8 mouse cellular contexts compared by ENCODE assay signal in genomic region chr4:32249748-32250332, GRCm38 (mm10). TPM values are rescaled to one million over a fixed set of nuclear protein-coding genes. Genes with fewer than 3 reads are reported as not detected.
A peak's percentile ranks its signal among the peaks of the same experiment; 100 is the strongest.
DNase-seq lines count a peak whose midpoint lies in the region; ATAC-seq and TF ChIP-seq lines count a peak whose summit lies in the region.

No protein-coding gene starts in this region.

- H3K4me2 ChIP-seq in forebrain, embryonic 15.5 days (replicated peaks), result peak overlapping the region; percentile 37
- H3K4me2 ChIP-seq in intestine, embryonic 14.5 days (ENCODE audit: low read length), result peak overlapping the region; percentile 47
- peak overlapping the region; percentile 68 for H3K4me2 ChIP-seq in liver, embryonic 15.5 days
- peak overlapping the region; percentile 31 for H3K4me2 ChIP-seq in neural tube, embryonic 11.5 days (ENCODE audit: low read depth)

- H3K9ac ChIP-seq in forebrain, embryonic 15.5 days (replicated peaks), result peak overlapping the region; percentile 44; the same call in 1 of the 2 replicates
- H3K9ac ChIP-seq in intestine, embryonic 14.5 days (ENCODE audit: low read length), result peak overlapping the region; percentile 34; the same call in 1 of the 2 replicates
- peak overlapping the region; percentile 39; the same call in 1 of the 2 replicates for H3K9ac ChIP-seq in liver, embryonic 15.5 days
- peak overlapping the region; percentile 31; the same call in 1 of the 2 replicates for H3K9ac ChIP-seq in neural tube, embryonic 11.5 days (ENCODE audit: low read length)

- peaks cover 65% of the 10 kb centered on the region for H3K4me1 ChIP-seq in forebrain, embryonic 15.5 days
- H3K4me1 ChIP-seq in intestine, embryonic 14.5 days (replicated peaks; ENCODE audit: control insufficient read depth, insufficient read depth, low read length), result peaks cover 21% of the 10 kb centered on the region
- peaks cover 47% of the 10 kb centered on the region for H3K4me1 ChIP-seq in liver, embryonic 15.5 days (replicated peaks)
- H3K4me1 ChIP-seq in neural tube, embryonic 11.5 days (ENCODE audit: control insufficient read depth, insufficient read depth, low read length), result peaks cover 47% of the 10 kb centered on the region

- POLR2A ChIA-PET in Patski (lab: Charles Lee), result no interaction called here

- H3K9me3 ChIP-seq in forebrain, embryonic 15.5 days, result no peaks in the 10 kb centered on the region
- H3K9me3 ChIP-seq in intestine, embryonic 14.5 days (ENCODE audit: control insufficient read depth, low read length), result no peaks in the 10 kb centered on the region
- H3K9me3 ChIP-seq in liver, embryonic 15.5 days (replicated peaks), result no peaks in the 10 kb centered on the region
- no peaks in the 10 kb centered on the region for H3K9me3 ChIP-seq in neural tube, embryonic 11.5 days (ENCODE audit: control insufficient read depth, low read length)

- H3K27me3 ChIP-seq in Patski, result no peaks in the 10 kb centered on the region
- no peaks in the 10 kb centered on the region for H3K27me3 ChIP-seq in forebrain, embryonic 15.5 days
- H3K27me3 ChIP-seq in intestine, embryonic 14.5 days (replicated peaks; ENCODE audit: control insufficient read depth, insufficient read depth, low read length), result no peaks in the 10 kb centered on the region
- 0 out of 2 replicates have a peak, but pooled peaks cover 4% of the 10 kb centered on the region for H3K27me3 ChIP-seq in liver, embryonic 15.5 days
- no peaks in the 10 kb centered on the region for H3K27me3 ChIP-seq in neural tube, embryonic 11.5 days (ENCODE audit: control insufficient read depth, insufficient read depth, low read length)

- peak; percentile 30 for DNase-seq in layer of hippocampus, adult 11-12 months (ENCODE audit: low spot score)
- no peak for DNase-seq in layer of hippocampus, adult 8-10 months (ENCODE audit: low spot score in 2 of 2)
- DNase-seq in Patski (ENCODE audit: low read depth, low spot score), result peak; percentile 38
- no peak for DNase-seq in intestine, embryonic 14.5 days (ENCODE audit: low spot score)
- DNase-seq in neural tube, embryonic 11.5 days (ENCODE audit: low spot score), result peak; percentile 48
- no peak for DNase-seq in cerebellum, adult 11-12 months

- TF ChIP-seq CTCF in Patski (IDR thresholded peaks at IDR 0.05), result no peak

- H3K36me3 ChIP-seq in forebrain, embryonic 15.5 days, result no peaks in the 10 kb centered on the region
- H3K36me3 ChIP-seq in intestine, embryonic 14.5 days (ENCODE audit: control insufficient read depth, insufficient read depth, low read length), result no peaks in the 10 kb centered on the region
- H3K36me3 ChIP-seq in liver, embryonic 15.5 days (replicated peaks), result no peaks in the 10 kb centered on the region
- no peaks in the 10 kb centered on the region for H3K36me3 ChIP-seq in neural tube, embryonic 11.5 days (ENCODE audit: control insufficient read depth, insufficient read depth, low read length)

- peak overlapping the region; percentile 79; the same call in 1 of the 2 replicates for H3K27ac ChIP-seq in forebrain, embryonic 15.5 days (replicated peaks)
- peak overlapping the region; percentile 84 for H3K27ac ChIP-seq in intestine, embryonic 14.5 days (ENCODE audit: low read depth)
- no peak overlapping the region for H3K27ac ChIP-seq in liver, embryonic 15.5 days (replicated peaks)
- peak overlapping the region; percentile 80 for H3K27ac ChIP-seq in neural tube, embryonic 11.5 days (ENCODE audit: low read depth, low read length)

- CTCF ChIA-PET in Patski (lab: Charles Lee), result interaction anchor here (1.6 to 1.8 kb wide), 2 partner anchors 91 to 322 kb away, joined by 3 to 11 read pairs; no protein-coding TSS in a partner anchor

- no peak overlapping the region for H3K4me3 ChIP-seq in forebrain, embryonic 15.5 days
- H3K4me3 ChIP-seq in intestine, embryonic 14.5 days (ENCODE audit: low read depth, low read length), result peak overlapping the region; percentile 20
- H3K4me3 ChIP-seq in liver, embryonic 15.5 days (replicated peaks), result peak overlapping the region; percentile 38
- no peak overlapping the region for H3K4me3 ChIP-seq in neural tube, embryonic 11.5 days (ENCODE audit: low read depth, low read length)

- peak; percentile 45 for ATAC-seq in Patski
- ATAC-seq in forebrain, embryonic 15.5 days (replicated peaks), result peak; percentile 46
- ATAC-seq in intestine, embryonic 14.5 days (replicated peaks; ENCODE audit: low FRiP score, low TSS enrichment, low read depth), result no peak
- ATAC-seq in liver, embryonic 15.5 days (ENCODE audit: insufficient read depth), result no peak
- no peak for ATAC-seq in neural tube, embryonic 11.5 days (ENCODE audit: insufficient read depth, low FRiP score, low TSS enrichment)

- 55% methylated on average over 15 of the region's 15 CpGs for WGBS in forebrain, embryonic 15.5 days
- WGBS in intestine, embryonic 14.5 days, result 65% methylated on average over 15 of the region's 15 CpGs
- 49% methylated on average over 15 of the region's 15 CpGs for WGBS in liver, embryonic 15.5 days (ENCODE audit: insufficient replicate concordance)
- WGBS in neural tube, embryonic 11.5 days, result 65% methylated on average over 15 of the region's 15 CpGs

- in situ Hi-C loops in Patski (cut with MboI; ENCODE audit: low pct_unique_long_range_greater_than_20kb), result loop anchor here (5.0 to 10.0 kb wide), 3 partner anchors 52 to 275 kb away; no protein-coding TSS in a partner anchor

RNA-seq across cellular contexts. Expression of gene Bach2, which starts 11.2 kb away (rescaled TPM):
- total RNA-seq in layer of hippocampus, adult 8-10 months (2022), result 10 to 100 TPM; 15.1 to 17.9 (median 17.0) TPM
- 4.4 TPM for polyA plus RNA-seq in Patski (2021)
- polyA plus RNA-seq in forebrain, embryonic 15.5 days (2015; fragmentation: Nextera tagmentation; extraction: Ambion mirVana), result 33.8 and 34.9 TPM in 2 replicates
- 6.7 and 8.4 TPM in 2 replicates for polyA plus RNA-seq in intestine, embryonic 14.5 days (2014; fragmentation: Nextera tagmentation; extraction: Ambion mirVana)
- polyA plus RNA-seq in liver, embryonic 15.5 days (2015; fragmentation: Nextera tagmentation; extraction: Ambion mirVana), result 1.5 and 1.6 TPM in 2 replicates
- polyA plus RNA-seq in neural tube, embryonic 11.5 days (2014; fragmentation: Nextera tagmentation; extraction: Ambion mirVana), result 27.3 and 29.9 TPM in 2 replicates

Comparison
In these comparisons a context has a peak if more than half of its experiments do, and no peak if none do; other contexts are left out.
1. DNase-seq: peak in layer of hippocampus, adult 11-12 months (single experiment), Patski (single experiment) and neural tube, embryonic 11.5 days (single experiment); none in layer of hippocampus, adult 8-10 months (0 of 2), intestine, embryonic 14.5 days (single experiment) and cerebellum, adult 11-12 months (single experiment).
2. ATAC-seq: peak in Patski (single experiment) and forebrain, embryonic 15.5 days (single experiment); none in intestine, embryonic 14.5 days (single experiment), liver, embryonic 15.5 days (single experiment) and neural tube, embryonic 11.5 days (single experiment).
3. H3K4me3 ChIP-seq: peak in intestine, embryonic 14.5 days (single experiment) and liver, embryonic 15.5 days (single experiment); none in forebrain, embryonic 15.5 days (single experiment) and neural tube, embryonic 11.5 days (single experiment).
4. Peak in every context shown above with its lines, with median percentiles within 50 percentile points of each other: H3K4me2 ChIP-seq and H3K9ac ChIP-seq.